Comparison of ENCODE assay signal across 10 mouse cellular contexts in the genomic region with DNA sequence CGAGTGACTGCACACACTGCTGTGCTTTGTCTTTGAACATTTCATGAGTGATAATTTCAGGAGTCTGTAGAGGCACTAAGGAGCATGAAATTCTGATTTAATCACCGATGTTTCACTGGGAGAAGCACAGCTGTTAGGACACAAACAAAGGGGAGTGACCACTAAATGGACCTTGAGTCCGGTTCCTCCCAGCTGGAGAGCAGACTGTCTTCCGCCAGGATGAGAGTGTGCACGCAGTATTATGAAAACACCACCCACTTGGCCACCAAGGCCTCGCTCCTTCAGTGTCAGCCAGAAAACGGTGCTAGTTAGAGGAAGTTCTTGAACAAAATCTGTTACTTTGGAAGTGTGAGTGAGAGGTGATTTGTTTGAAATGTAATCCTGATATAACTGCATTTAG.
DNase-seq lines count a peak whose midpoint lies in the region; ATAC-seq and TF ChIP-seq lines count a peak whose summit lies in the region.
"Had no signal": no experiment of that assay in that cellular context is flagged by ENCODE, and none has a peak within 500 bp of the region (broad histone marks: within the 10 kb centered on the region; RNA-seq: fewer than 3 reads in every experiment).

No protein-coding gene starts in this region.

- intact Hi-C loops in heart, adult 2 months (cut with DNase I) = loop anchor here (5.0 kb wide), 1 partner anchor 62 kb away; no protein-coding TSS in a partner anchor

- H3K36me3 ChIP-seq in hindbrain, embryonic 11.5 days (ENCODE audit: control insufficient read depth, insufficient read depth, low read length) = no peaks in the 10 kb centered on the region
- no peaks in the 10 kb centered on the region for H3K36me3 ChIP-seq in hindbrain, embryonic 16.5 days (ENCODE audit: control insufficient read depth, insufficient read depth, low read length)
- no peaks in the 10 kb centered on the region; the same call in none of the 2 replicates for H3K36me3 ChIP-seq in heart, adult 2 months (ENCODE audit: control insufficient read depth, insufficient read depth, low read length)
- H3K36me3 ChIP-seq: forebrain, embryonic 15.5 days had no signal

- ATAC-seq in hindbrain, embryonic 11.5 days (ENCODE audit: low FRiP score) = no peak
- no peak for ATAC-seq in hindbrain, embryonic 16.5 days
- ATAC-seq in activated CD4-positive, CD25-positive, alpha-beta regulatory T cell, adult 4 months = no peak
- ATAC-seq: forebrain, embryonic 15.5 days had no signal

- H3K9me3 ChIP-seq in hindbrain, embryonic 11.5 days (ENCODE audit: control insufficient read depth, low read length) = no peaks in the 10 kb centered on the region
- no peaks in the 10 kb centered on the region for H3K9me3 ChIP-seq in hindbrain, embryonic 16.5 days (ENCODE audit: control insufficient read depth, low read length)
- H3K9me3 ChIP-seq: forebrain, embryonic 15.5 days had no signal

- no peak overlapping the region for H3K4me2 ChIP-seq in hindbrain, embryonic 11.5 days (replicated peaks; ENCODE audit: low read depth, low read length)
- H3K4me2 ChIP-seq in hindbrain, embryonic 16.5 days (ENCODE audit: low read length) = no peak overlapping the region
- H3K4me2 ChIP-seq: forebrain, embryonic 15.5 days had no signal

- no peak overlapping the region for H3K4me3 ChIP-seq in hindbrain, embryonic 11.5 days (ENCODE audit: low read depth, low read length)
- H3K4me3 ChIP-seq in hindbrain, embryonic 16.5 days (ENCODE audit: low read length) = no peak overlapping the region
- H3K4me3 ChIP-seq in heart, adult 2 months = no peak overlapping the region
- H3K4me3 ChIP-seq: forebrain, embryonic 15.5 days had no signal

- no peak overlapping the region for H3K27ac ChIP-seq in hindbrain, embryonic 11.5 days (ENCODE audit: low read depth, low read length)
- no peak overlapping the region for H3K27ac ChIP-seq in hindbrain, embryonic 16.5 days (ENCODE audit: low read depth, low read length)
- H3K27ac ChIP-seq in heart, adult 2 months = peak overlapping the region; percentile 59
- H3K27ac ChIP-seq: forebrain, embryonic 15.5 days; liver, embryonic 14.5 days had no signal

- 43% methylated on average over 7 of the region's 7 CpGs for WGBS in hindbrain, embryonic 11.5 days
- 27% methylated on average over 7 of the region's 7 CpGs for WGBS in hindbrain, embryonic 16.5 days
- WGBS in heart, adult 2 months = 41% methylated on average over 7 of the region's 7 CpGs
- 30% methylated on average over 7 of the region's 7 CpGs for WGBS in large intestine, adult 2 months

- H3K79me2 ChIP-seq in heart, adult 2 months (replicated peaks; ENCODE audit: control insufficient read depth, insufficient read depth, low read length) = no peaks in the 10 kb centered on the region

- no peak for TF ChIP-seq CTCF in heart, adult 2 months (IDR thresholded peaks at IDR 0.05)

- DNase-seq in hindbrain, embryonic 11.5 days (ENCODE audit: low spot score) = peak; percentile 13
- peak; percentile 70 for DNase-seq in adrenal gland, adult 8-10 months
- peak; percentile 59 to 80 for DNase-seq in heart, adult 2 months
- peak; percentile 27 for DNase-seq in large intestine, adult 2 months (ENCODE audit: low read depth, low spot score)
- DNase-seq in right cerebral cortex, postnatal 4 days = no peak
- DNase-seq in c-Kit-positive CD71-positive TER-119-positive erythroid progenitor cells, embryonic 14.5 days (ENCODE audit: low spot score) = no peak

- 0 out of 2 replicates have a peak, but pooled peaks have one; percentile 43 for TF ChIP-seq EP300 in heart, adult 2 months (IDR thresholded peaks at IDR 0.05; ENCODE audit: insufficient read depth, low read depth, low read length)

- H3K9ac ChIP-seq in hindbrain, embryonic 11.5 days (ENCODE audit: low read depth, low read length) = no peak overlapping the region
- no peak overlapping the region for H3K9ac ChIP-seq in hindbrain, embryonic 16.5 days (ENCODE audit: low read depth, low read length)
- no peak overlapping the region for H3K9ac ChIP-seq in heart, adult 2 months (ENCODE audit: low read depth, low read length)
- H3K9ac ChIP-seq: forebrain, embryonic 15.5 days; liver, embryonic 14.5 days had no signal

- no peak for TF ChIP-seq POLR2A in heart, adult 2 months (IDR thresholded peaks at IDR 0.05; ENCODE audit: insufficient read depth, low read depth, low read length)

- no peaks in the 10 kb centered on the region for H3K27me3 ChIP-seq in hindbrain, embryonic 11.5 days (ENCODE audit: control insufficient read depth, insufficient read depth, low read length)
- H3K27me3 ChIP-seq in hindbrain, embryonic 16.5 days (replicated peaks; ENCODE audit: control insufficient read depth, insufficient read depth, low read length) = no peaks in the 10 kb centered on the region
- no peaks in the 10 kb centered on the region for H3K27me3 ChIP-seq in heart, adult 2 months (ENCODE audit: control insufficient read depth, insufficient read depth, low read length)
- H3K27me3 ChIP-seq: forebrain, embryonic 15.5 days had no signal

- no peaks in the 10 kb centered on the region for H3K4me1 ChIP-seq in hindbrain, embryonic 11.5 days (replicated peaks; ENCODE audit: control insufficient read depth, insufficient read depth, low read length)
- no peaks in the 10 kb centered on the region for H3K4me1 ChIP-seq in hindbrain, embryonic 16.5 days (ENCODE audit: control insufficient read depth, insufficient read depth, low read depth, low read length)
- peaks cover 5% of the 10 kb centered on the region for H3K4me1 ChIP-seq in heart, adult 2 months (ENCODE audit: control insufficient read depth, insufficient read depth, low read length)
- H3K4me1 ChIP-seq: forebrain, embryonic 15.5 days had no signal

Comparison
In these comparisons a context has a peak if more than half of its experiments do, and no peak if none do; other contexts are left out.
1. DNase-seq: peak in hindbrain, embryonic 11.5 days (single experiment), adrenal gland, adult 8-10 months (single experiment), heart, adult 2 months (2 of 2) and large intestine, adult 2 months (single experiment); none in right cerebral cortex, postnatal 4 days (single experiment) and c-Kit-positive CD71-positive TER-119-positive erythroid progenitor cells, embryonic 14.5 days (single experiment).